Mouse (Mus musculus) lung, adult 2 months (tissue): Measurements from ENCODE around the gene H3f3b. TPM values are rescaled to one million over a fixed set of nuclear protein-coding genes. Genes with fewer than 3 reads are reported as not detected.

Source experiments
- DNase-seq: peaks from one replicate; pipeline ENCODE4 v3.0.0; 2022
- H3K4me1 ChIP-seq: fragments of 200-500 bp; 2 replicates; pipeline ENCODE4 v1.6.1; 2011; ENCODE audit warnings: low read length; ENCODE audit not compliant: control insufficient read depth, insufficient read depth
- H3K4me3 ChIP-seq: fragments of 200-500 bp; replicated peaks from 2 replicates; pipeline ENCODE3; 2011; ENCODE audit warnings: low read depth, mild to moderate bottlenecking, control low read depth, low read length; ENCODE audit errors: extremely low read depth
- CTCF ChIP-seq: fragments of 200-500 bp; IDR thresholded peaks from 2 replicates; pipeline ENCODE4 v1.5.1; 2011; ENCODE audit warnings: mild to moderate bottlenecking, low read length, control low read depth; ENCODE audit not compliant: insufficient read depth
- POLR2A ChIP-seq: fragments of 200-500 bp; IDR thresholded peaks from 2 replicates; pipeline ENCODE4 v1.6.1; 2011; ENCODE audit warnings: low read depth, mild to moderate bottlenecking, control low read depth, low read length, borderline replicate concordance; ENCODE audit errors: extremely low read depth
- WGBS: fragments of 180-500 bp; shearing (Covaris S2); methylation state at CpG from one replicate; pipeline ENCODE4 v1.1.7; 2018; 5-methylcytosine and 5-hydroxymethylcytosine counted together
- polyA plus RNA-seq: library from polyadenylated mRNA; depleted of rRNA; stranded (reverse); fragments of >200 nt; gene quantifications from 2 replicates; pipeline ENCODE4 v1.2.3, GENCODE M21; 2012

H3f3b gene
- polyA plus RNA-seq, 1 experiment: 243 TPM

DNA sequence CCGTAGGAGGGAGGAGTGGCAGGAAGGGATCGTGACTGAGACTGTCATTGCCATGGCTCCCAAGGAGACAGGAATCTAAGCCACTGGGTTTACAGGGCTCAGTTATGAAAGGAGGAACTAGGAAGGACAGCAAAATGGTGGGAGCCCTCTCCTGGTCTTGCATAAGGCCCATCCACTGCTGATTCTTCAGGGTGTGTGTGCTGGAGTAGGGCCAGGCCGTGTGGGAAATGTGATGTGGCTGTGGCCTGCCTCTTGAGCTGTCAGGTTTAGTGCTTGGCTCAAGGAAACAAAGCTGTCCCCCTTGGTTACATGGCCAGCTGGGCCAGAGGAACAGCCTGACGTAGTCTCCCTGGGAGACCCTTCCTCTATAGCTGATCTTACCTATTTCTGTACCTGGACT, 22.4 kb upstream of the H3f3b start:
- DNase-seq: no peak
- no peak for TF ChIP-seq POLR2A
- no peak for TF ChIP-seq CTCF
- Histone ChIP-seq H3K4me1 (peaks cover 11% of the 10 kb centered on the region; the same call in 1 of the 2 replicates), H3K4me3 (no peak overlapping the region)
- WGBS: 67% methylated on average over 4 of the region's 4 CpGs

DNA sequence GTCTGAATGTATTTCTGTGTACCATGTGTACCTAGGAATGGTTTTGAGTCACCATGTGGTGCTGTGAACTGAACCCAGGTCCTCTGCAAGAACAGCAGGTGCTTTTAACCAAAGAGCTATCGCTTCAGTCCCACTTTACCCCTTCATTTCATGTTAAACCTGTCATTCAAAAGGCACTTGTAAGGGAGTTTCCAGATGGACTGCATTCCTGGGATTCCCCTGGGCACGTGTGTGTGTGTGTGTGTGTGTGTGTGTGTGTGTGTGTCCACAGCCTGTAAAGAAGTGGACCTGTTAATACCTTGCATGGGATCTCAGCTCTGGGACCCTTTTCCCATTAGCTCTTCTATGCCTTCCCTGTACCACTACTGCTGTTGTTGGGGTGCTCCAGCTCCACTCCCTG, 21.8 kb upstream of the H3f3b start:
- TF ChIP-seq CTCF: no peak
- no peak for TF ChIP-seq POLR2A
- DNase-seq: no peak
- WGBS: 71% methylated on average over 2 of the region's 2 CpGs
- H3K4me1 ChIP-seq: peaks cover 11% of the 10 kb centered on the region; the same call in 1 of the 2 replicates
- H3K4me3 ChIP-seq: no peak overlapping the region

DNA sequence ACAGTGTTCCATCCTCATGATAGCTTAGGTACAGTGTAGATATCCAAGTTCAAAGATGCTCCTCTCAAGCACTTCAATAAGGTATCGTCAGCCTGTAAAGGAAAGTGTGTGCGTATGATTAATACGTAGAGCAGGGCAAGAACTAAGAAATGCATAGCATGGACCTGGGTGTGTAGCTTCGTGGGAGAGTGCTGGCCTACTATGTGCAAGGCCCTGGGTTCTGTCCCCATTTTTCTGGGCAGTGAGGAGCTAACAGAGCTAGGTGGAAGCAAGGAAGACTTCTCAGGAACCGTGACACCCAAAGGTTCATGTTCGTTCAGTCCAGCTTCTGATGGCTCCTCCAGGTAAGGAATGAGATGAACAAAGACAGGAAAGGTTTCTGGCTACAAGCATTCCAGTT, 17.4 kb upstream of the H3f3b start:
- WGBS: 93% methylated on average over 6 of the region's 6 CpGs
- no peak for DNase-seq
- peaks cover 4% of the 10 kb centered on the region; the same call in 1 of the 2 replicates for H3K4me1 ChIP-seq
- TF ChIP-seq POLR2A: no peak
- TF ChIP-seq CTCF: no peak
- no peak overlapping the region for H3K4me3 ChIP-seq

DNA sequence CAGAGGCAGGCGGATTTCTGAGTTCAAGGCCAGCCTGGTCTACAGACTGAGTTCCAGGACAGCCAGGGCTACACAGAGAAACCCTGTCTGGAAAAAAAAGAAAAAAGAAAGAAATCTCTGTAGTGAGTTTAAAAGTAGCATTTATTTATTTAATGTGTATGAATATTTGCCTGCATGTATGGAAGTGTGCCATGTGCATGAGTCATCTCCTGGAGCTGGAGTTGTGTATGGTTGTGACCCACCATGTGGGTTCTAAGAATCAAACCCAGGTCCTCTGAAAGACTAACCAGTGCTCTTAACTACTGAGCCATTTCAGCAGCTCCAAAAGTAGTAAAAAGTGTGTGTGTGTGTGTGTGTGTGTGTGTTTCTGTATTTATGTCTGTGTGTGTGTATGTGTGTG, 15.5 kb upstream of the H3f3b start:
- DNase-seq: no peak
- no peak for TF ChIP-seq POLR2A
- TF ChIP-seq CTCF: no peak
- Histone ChIP-seq H3K4me1 (0 out of 2 replicates have a peak, but pooled peaks cover 2% of the 10 kb centered on the region), H3K4me3 (no peak overlapping the region)
- 100% methylated on average over 1 of the region's 1 CpGs for WGBS

DNA sequence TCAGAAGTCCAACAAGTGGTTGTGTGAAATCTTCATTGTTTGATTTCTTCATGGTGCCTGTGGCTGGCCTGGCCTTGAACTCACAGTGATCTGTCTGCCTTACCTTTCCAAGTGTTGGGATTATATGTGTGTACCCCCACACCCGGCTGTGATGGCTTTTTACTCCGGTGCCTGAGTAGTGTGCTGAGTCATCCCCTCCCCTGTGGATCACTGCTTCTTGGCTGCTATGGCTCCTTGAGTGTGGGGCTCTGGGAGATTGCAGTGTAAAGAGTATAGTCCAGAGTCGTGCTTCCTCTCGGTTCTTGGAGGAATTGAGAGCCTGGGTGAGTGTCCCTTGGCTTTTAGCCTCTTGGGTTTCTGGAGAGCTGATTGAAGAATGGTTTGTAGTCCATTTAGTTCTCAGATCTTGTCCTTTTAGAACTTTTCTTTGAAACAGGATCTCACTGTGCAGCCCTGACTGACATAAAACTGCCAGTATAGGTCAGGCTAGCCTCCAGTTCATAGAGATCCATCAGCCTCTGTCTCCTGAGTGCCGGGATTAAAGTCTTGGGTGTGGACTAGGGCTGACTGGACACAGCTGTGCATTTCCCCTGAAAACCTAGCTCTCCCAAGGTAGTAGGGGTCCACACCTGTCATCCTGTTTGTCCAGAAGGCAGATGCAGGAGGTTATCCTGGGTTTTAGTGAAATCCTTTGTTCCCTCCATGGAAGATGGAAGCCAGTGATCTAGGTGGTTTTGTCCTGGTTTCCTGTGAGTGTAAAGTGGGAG, 14.8 kb upstream of the H3f3b start:
- WGBS: 63% methylated on average over 5 of the region's 5 CpGs
- DNase-seq: no peak
- Histone ChIP-seq H3K4me1 (0 out of 2 replicates have a peak, but pooled peaks cover 2% of the 10 kb centered on the region), H3K4me3 (no peak overlapping the region)
- no peak for TF ChIP-seq CTCF

DNA sequence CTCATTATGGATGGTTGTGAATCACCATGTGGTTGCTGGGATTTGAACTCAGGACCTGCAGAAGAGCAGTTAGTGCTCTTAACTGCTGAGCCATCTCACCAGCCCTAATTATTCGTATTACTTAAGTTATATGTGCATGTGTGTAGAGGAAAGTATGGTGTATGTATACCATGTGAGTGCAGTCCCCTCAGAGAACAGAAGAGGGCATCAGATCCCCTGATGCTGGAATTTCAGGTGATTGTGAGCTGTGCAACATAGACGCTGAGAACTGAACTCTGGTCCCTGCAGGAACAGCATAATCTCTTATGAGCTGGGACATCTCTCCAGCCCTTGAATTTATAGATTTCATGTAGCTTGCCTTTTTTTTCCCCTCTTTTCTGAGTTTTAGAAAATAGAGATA, 14.1 kb upstream of the H3f3b start:
- TF ChIP-seq POLR2A (no peak), CTCF (no peak)
- 0 out of 2 replicates have a peak, but pooled peaks cover 2% of the 10 kb centered on the region for H3K4me1 ChIP-seq
- H3K4me3 ChIP-seq: no peak overlapping the region
- DNase-seq: no peak
- WGBS: 99% methylated on average over 2 of the region's 2 CpGs

DNA sequence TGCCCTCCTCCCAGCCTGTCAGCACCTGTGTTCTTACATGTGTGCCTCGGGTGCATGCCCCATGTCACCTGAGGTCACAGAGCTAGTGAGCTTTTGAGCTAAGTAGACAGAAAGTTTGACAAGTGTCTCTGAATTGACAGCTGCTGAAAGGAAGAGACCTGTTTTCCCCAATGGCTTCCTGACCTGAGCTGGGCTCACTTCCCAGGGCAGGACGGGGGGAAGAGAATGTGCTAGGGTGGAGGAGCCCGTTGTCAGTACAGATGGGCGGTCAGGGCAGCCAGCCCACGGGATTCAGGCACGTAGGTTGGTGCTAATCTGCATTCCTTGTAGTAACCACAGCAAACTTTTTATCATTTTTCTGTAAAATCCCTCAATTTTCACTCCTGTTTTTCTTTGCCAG, 12.8 kb upstream of the H3f3b start:
- WGBS: 58% methylated on average over 6 of the region's 6 CpGs
- TF ChIP-seq CTCF: no peak
- no peak for TF ChIP-seq POLR2A
- Histone ChIP-seq H3K4me3 (no peak overlapping the region), H3K4me1 (0 out of 2 replicates have a peak, but pooled peaks cover 2% of the 10 kb centered on the region)
- DNase-seq: no peak

DNA sequence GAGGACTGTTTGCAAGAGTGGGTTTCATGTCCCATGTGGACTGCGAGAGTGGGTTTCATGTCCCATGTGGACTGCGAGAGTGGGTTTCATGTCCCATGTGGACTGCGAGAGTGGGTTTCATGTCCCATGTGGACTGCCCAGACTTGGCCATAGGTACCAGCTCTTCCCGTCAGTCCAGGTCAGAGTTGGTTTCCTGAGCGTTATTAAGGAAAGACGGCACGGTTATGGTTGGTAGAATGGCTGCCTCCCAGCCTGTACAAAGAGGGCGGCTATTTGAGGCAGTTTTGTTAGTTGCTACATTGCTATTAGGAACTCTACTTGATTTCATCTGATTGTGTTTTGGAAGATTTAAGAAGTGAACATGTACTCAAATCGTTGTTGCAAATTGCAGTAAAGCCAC, 10.1 kb upstream of the H3f3b start:
- 92% methylated on average over 9 of the region's 9 CpGs for WGBS

DNA sequence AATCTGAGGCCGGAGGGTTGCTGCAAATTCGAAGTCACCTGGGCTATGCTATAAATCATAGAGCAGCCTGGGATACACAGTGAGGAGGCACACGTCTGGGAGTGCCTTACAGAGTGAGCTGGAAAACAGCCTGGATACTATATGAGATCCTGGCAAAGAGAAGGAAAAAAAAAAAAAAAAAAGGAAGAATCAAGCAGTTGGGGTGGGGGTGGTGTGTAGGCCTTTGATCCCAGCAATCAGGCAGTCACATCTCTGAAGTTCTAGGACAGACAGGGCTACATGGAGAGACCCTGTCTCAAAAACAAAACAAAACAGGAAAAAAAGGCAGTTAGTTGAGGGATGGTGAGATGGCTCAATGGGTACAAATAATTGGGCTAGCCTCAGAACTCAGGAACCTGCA, 8.9 kb upstream of the H3f3b start:
- Histone ChIP-seq H3K4me3 (no peak overlapping the region), H3K4me1 (peaks cover 3% of the 10 kb centered on the region)
- TF ChIP-seq CTCF (no peak), POLR2A (no peak)
- no peak for DNase-seq
- WGBS: 93% methylated on average over 3 of the region's 3 CpGs

More for the DNA sequence above, 10.1 kb upstream of the H3f3b start:
- H3K4me3 ChIP-seq: no peak overlapping the region
- 0 out of 2 replicates have a peak, but pooled peaks cover 2% of the 10 kb centered on the region for H3K4me1 ChIP-seq
- DNase-seq: no peak
- TF ChIP-seq POLR2A: no peak
- no peak for TF ChIP-seq CTCF

DNA sequence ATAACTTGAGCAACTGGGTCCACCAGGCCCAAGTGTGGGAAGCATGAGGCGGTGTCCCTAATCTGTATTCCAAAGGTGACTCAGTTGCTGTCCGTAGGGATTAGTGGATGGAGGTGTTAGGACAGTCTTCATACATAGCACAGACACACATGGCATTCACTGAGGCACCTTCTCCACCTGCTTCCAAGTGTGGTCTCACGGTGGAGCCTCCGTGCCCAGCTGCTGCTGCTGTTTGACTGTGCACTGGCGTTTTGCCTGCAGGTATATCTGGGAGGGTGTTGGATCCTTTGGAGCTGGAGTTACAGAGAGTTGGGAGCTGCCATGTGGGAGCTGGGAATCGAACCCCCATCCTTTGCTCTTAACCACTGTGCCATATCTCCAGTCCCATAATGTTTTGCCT, 6.8 kb upstream of the H3f3b start:
- 90% methylated on average over 6 of the region's 6 CpGs for WGBS
- no peak for DNase-seq
- TF ChIP-seq POLR2A (no peak), CTCF (no peak)
- Histone ChIP-seq H3K4me3 (no peak overlapping the region), H3K4me1 (peaks cover 8% of the 10 kb centered on the region)
